Mouse (Mus musculus): Measurements from ENCODE around the gene Olfr1512. TPM values are rescaled to one million over a fixed set of nuclear protein-coding genes. Genes with fewer than 3 reads are reported as not detected.
"Not testable (repeated sequence)": the region's sequence is repeated elsewhere in the genome, so short reads cannot be mapped to it uniquely, and the experiment has no call there.

The Olfr1512 gene
- not detected in 2 replicates for polyA plus RNA-seq (2014; fragmentation: Nextera tagmentation; extraction: Ambion mirVana)

- H3K27ac ChIP-seq (ENCODE audit: low read depth, low read length), result no peak within 1 kb of the TSS
- DNase-seq (ENCODE audit: low spot score) (no peak), ATAC-seq (ENCODE audit: insufficient read depth, low FRiP score, low TSS enrichment) (no peak)
- no peak within 1 kb of the TSS for H3K4me3 ChIP-seq (ENCODE audit: low read depth, low read length)
- no peaks in the 10 kb centered on the region for H3K4me1 ChIP-seq (ENCODE audit: control insufficient read depth, insufficient read depth, low read length)
- no peak within 1 kb of the TSS for H3K9ac ChIP-seq (ENCODE audit: low read length)
- no peak within 1 kb of the TSS for H3K4me2 ChIP-seq (ENCODE audit: low read depth)
- H3K9me3 ChIP-seq (ENCODE audit: control insufficient read depth, low read length), result no peaks in the 10 kb centered on the region
- WGBS, result 78% methylated on average over 2 of the region's 2 CpGs
- no peaks in the 10 kb centered on the region for H3K27me3 ChIP-seq (ENCODE audit: control insufficient read depth, insufficient read depth, low read length)
- H3K36me3 ChIP-seq (ENCODE audit: control insufficient read depth, insufficient read depth, low read length), result no peaks in the 10 kb centered on the region
Observed at GRCm38 (mm10) chr14:52379068-52379467, at the start of gene Olfr1512. Gene Olfr1512 (minus strand): TSS chr14:52379168.

DNA sequence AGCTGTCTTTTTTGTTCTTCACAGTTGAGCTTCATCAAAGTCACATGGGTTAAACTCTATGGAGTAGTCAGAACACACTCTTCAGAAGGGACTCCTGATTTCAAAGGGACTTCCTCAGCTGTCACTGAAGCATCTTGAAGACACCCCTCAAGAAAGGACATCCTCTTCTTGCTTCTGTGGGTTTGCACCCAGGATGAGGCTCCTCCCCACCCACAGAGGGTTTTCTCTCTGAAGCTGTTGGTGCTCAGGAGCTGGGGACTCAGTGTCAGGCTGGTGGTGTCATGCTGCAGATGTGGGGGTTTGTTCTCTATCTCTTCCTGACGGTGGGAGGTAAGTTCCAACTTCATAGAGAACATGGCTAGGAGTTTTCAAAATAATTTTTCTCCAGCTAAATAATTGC lies 48.7 kb upstream of the Olfr1512 start:
- Histone ChIP-seq H3K4me2 (ENCODE audit: low read depth) (no peak overlapping the region), H3K4me1 (ENCODE audit: control insufficient read depth, insufficient read depth, low read length) (no peaks in the 10 kb centered on the region), H3K27ac (ENCODE audit: low read depth, low read length) (no peak overlapping the region), H3K9me3 (ENCODE audit: control insufficient read depth, low read length) (no peaks in the 10 kb centered on the region), H3K9ac (ENCODE audit: low read length) (no peak overlapping the region), H3K36me3 (ENCODE audit: control insufficient read depth, insufficient read depth, low read length) (no peaks in the 10 kb centered on the region), H3K4me3 (ENCODE audit: low read depth, low read length) (no peak overlapping the region), H3K27me3 (ENCODE audit: control insufficient read depth, insufficient read depth, low read length) (no peaks in the 10 kb centered on the region)
- DNase-seq (ENCODE audit: low spot score) (no peak), ATAC-seq (ENCODE audit: insufficient read depth, low FRiP score, low TSS enrichment) (no peak)
- WGBS, result 97% methylated on average over 1 of the region's 1 CpGs

GRCm38 (mm10) chr14:52414273-52414672 lies 35.3 kb upstream of the Olfr1512 start, which contains the start of gene Olfr1510:
Gene Olfr1510 (minus strand): TSS chr14:52414373.
- no peak for DNase-seq (ENCODE audit: low spot score)
- 90% methylated on average over 3 of the region's 3 CpGs for WGBS
- no peaks in the 10 kb centered on the region for H3K27me3 ChIP-seq (ENCODE audit: control insufficient read depth, insufficient read depth, low read length)
- H3K9me3 ChIP-seq (ENCODE audit: control insufficient read depth, low read length), result no peaks in the 10 kb centered on the region
- H3K4me3 ChIP-seq (ENCODE audit: low read depth, low read length), result no peak within 1 kb of the TSS
- no peak for ATAC-seq (ENCODE audit: insufficient read depth, low FRiP score, low TSS enrichment)
- no peak within 1 kb of the TSS for H3K9ac ChIP-seq (ENCODE audit: low read length)
- no peak within 1 kb of the TSS for H3K4me2 ChIP-seq (ENCODE audit: low read depth)
- H3K27ac ChIP-seq (ENCODE audit: low read depth, low read length), result no peak within 1 kb of the TSS
- no peaks in the 10 kb centered on the region for H3K4me1 ChIP-seq (ENCODE audit: control insufficient read depth, insufficient read depth, low read length)
- no peaks in the 10 kb centered on the region for H3K36me3 ChIP-seq (ENCODE audit: control insufficient read depth, insufficient read depth, low read length)

- H3K4me1 ChIP-seq (ENCODE audit: control insufficient read depth, insufficient read depth, low read length); H3K9me3 ChIP-seq (ENCODE audit: control insufficient read depth, low read length); ATAC-seq (ENCODE audit: insufficient read depth, low FRiP score, low TSS enrichment); H3K4me3 ChIP-seq (ENCODE audit: low read depth, low read length); H3K27me3 ChIP-seq (ENCODE audit: control insufficient read depth, insufficient read depth, low read length); H3K27ac ChIP-seq (ENCODE audit: low read depth, low read length); H3K36me3 ChIP-seq (ENCODE audit: control insufficient read depth, insufficient read depth, low read length); H3K4me2 ChIP-seq (ENCODE audit: low read depth); H3K9ac ChIP-seq (ENCODE audit: low read length); DNase-seq (ENCODE audit: low spot score): not testable (repeated sequence)
- WGBS, result 85% methylated on average over 7 of the region's 10 CpGs
Observed at GRCm38 (mm10) chr14:52410142-52410919, 31.4 kb upstream of the Olfr1512 start.

DNA sequence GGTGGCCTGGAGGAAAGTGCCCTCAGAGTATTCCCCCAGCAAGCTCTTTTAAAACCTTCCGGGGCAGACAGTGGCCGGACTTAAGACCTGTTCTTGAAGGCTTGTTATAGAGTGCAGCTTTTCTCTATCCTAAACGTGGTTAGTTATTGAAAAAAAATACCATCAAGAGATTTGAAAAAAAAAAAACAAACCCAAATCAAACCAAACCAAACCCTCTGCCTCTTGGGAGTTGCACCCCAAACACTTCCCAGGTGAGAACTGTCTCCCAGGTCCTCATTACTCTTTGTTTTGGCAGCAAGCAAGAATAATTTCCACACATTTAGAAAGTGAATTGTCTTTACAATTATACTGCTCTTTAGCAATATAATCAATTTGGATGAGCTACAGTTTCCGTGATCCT lies 18.3 kb upstream of the Olfr1512 start, which contains the start of gene Olfr1511:
Olfr1511 (minus strand) TSS at position 101 of the 400 bp plus-strand sequence.
- H3K4me1 ChIP-seq (ENCODE audit: control insufficient read depth, insufficient read depth, low read length), result no peaks in the 10 kb centered on the region
- no peak within 1 kb of the TSS for H3K9ac ChIP-seq (ENCODE audit: low read length)
- H3K9me3 ChIP-seq (ENCODE audit: control insufficient read depth, low read length), result no peaks in the 10 kb centered on the region
- H3K4me3 ChIP-seq (ENCODE audit: low read depth, low read length), result no peak within 1 kb of the TSS
- H3K4me2 ChIP-seq (ENCODE audit: low read depth), result no peak within 1 kb of the TSS
- no peak within 1 kb of the TSS for H3K27ac ChIP-seq (ENCODE audit: low read depth, low read length)
- H3K36me3 ChIP-seq (ENCODE audit: control insufficient read depth, insufficient read depth, low read length), result no peaks in the 10 kb centered on the region
- no peak for DNase-seq (ENCODE audit: low spot score)
- no peaks in the 10 kb centered on the region for H3K27me3 ChIP-seq (ENCODE audit: control insufficient read depth, insufficient read depth, low read length)
- 86% methylated on average over 4 of the region's 4 CpGs for WGBS
- ATAC-seq (ENCODE audit: insufficient read depth, low FRiP score, low TSS enrichment), result no peak

DNA sequence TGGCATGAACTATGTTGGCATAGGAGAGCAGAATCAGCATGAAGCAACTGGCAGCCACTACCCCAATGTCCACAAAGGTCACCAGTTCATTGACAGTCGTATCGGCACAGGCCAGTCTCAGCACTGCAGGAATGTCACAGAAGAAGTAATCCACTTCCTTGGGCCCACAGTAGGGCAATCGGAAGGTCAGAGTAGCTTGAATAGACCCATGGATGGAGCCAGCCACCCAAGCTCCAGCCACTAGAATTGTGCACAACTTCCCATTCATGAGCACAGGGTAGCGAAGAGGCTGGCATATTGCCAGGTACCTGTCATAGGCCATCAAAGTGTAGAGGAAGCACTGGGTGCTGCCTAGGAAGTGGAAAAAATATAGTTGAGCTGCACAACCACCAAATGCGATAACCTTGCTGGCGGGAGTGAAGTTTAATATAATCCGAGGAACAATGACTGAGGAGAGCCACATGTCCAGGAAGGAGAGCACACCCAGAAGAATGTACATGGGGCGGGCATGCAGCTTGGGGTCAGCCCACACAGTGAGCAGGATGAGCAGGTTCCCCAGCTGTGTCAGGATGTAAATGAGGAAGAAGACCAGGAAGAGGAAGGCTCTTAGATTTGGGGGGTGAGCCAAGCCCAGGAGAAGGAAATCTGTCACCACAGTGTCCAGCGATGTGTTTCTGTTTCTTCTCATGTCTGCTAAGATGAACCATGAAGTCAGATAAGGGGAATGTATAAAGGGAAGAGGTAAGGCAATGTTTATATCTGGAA lies 11.3 kb upstream of the Olfr1512 start:
- not testable (repeated sequence) for H3K27ac ChIP-seq (ENCODE audit: low read depth, low read length); H3K9ac ChIP-seq (ENCODE audit: low read length); H3K36me3 ChIP-seq (ENCODE audit: control insufficient read depth, insufficient read depth, low read length); H3K27me3 ChIP-seq (ENCODE audit: control insufficient read depth, insufficient read depth, low read length); H3K9me3 ChIP-seq (ENCODE audit: control insufficient read depth, low read length); H3K4me2 ChIP-seq (ENCODE audit: low read depth); H3K4me3 ChIP-seq (ENCODE audit: low read depth, low read length); DNase-seq (ENCODE audit: low spot score); H3K4me1 ChIP-seq (ENCODE audit: control insufficient read depth, insufficient read depth, low read length); ATAC-seq (ENCODE audit: insufficient read depth, low FRiP score, low TSS enrichment)
- 90% methylated on average over 9 of the region's 9 CpGs for WGBS

DNA sequence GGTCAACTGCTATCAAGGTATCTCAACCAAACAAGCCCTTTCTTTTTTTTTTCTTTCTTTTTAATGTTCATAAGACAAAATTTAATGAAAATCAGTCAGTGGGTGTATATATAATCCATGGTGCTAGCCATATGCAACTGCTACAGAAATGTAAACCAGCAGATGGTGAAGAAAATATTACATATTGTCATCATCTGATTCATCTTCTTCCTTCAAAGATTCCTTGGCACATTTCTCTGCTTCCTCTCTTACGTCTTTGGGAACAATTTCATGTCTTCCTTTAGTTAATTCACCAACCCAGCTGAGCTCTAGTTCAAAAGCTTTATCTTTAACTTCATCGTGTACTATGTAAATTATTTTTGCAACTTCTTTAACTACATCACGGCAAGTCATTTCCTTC lies 10.2 kb downstream of the Olfr1512 start:
- 88% methylated on average over 3 of the region's 3 CpGs for WGBS
- DNase-seq (ENCODE audit: low spot score) (no peak), ATAC-seq (ENCODE audit: insufficient read depth, low FRiP score, low TSS enrichment) (no peak)
- Histone ChIP-seq H3K9me3 (ENCODE audit: control insufficient read depth, low read length) (no peaks in the 10 kb centered on the region), H3K4me1 (ENCODE audit: control insufficient read depth, insufficient read depth, low read length) (no peaks in the 10 kb centered on the region), H3K9ac (ENCODE audit: low read length) (no peak overlapping the region), H3K27me3 (ENCODE audit: control insufficient read depth, insufficient read depth, low read length) (no peaks in the 10 kb centered on the region), H3K27ac (ENCODE audit: low read depth, low read length) (no peak overlapping the region), H3K4me3 (ENCODE audit: low read depth, low read length) (no peak overlapping the region), H3K4me2 (ENCODE audit: low read depth) (no peak overlapping the region), H3K36me3 (ENCODE audit: control insufficient read depth, insufficient read depth, low read length) (no peaks in the 10 kb centered on the region)

DNA sequence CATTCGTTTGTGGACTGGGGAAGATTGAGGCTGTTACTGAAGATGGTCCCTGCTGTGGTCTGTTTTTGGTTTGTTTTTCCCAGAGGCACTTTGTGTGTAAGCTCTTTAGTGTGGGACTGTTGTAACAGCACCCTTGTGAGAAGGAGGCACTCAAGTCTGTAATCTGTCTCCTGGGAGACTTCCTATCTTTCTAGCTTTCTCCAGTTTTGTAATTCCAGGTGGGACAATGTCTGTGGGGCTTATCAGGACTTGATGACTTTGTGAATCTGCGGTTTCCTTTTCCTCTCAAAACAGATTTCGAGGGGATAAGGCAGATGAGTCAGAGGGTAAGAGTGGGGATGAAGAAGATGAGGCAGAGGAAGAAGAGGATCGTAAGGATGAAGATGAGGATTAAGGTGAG lies 22.7 kb downstream of the Olfr1512 start, which contains the start of gene Olfr1513:
Olfr1513 (minus strand) TSS at position 101 of the 400 bp plus-strand sequence.
- 82% methylated on average over 4 of the region's 4 CpGs for WGBS
- H3K9me3 ChIP-seq (ENCODE audit: control insufficient read depth, low read length), result no peaks in the 10 kb centered on the region
- no peak for DNase-seq (ENCODE audit: low spot score)

More for the DNA sequence above, 22.7 kb downstream of the Olfr1512 start, which contains the start of gene Olfr1513:
- Histone ChIP-seq H3K4me1 (ENCODE audit: control insufficient read depth, insufficient read depth, low read length) (no peaks in the 10 kb centered on the region), H3K4me2 (ENCODE audit: low read depth) (no peak within 1 kb of the TSS), H3K36me3 (ENCODE audit: control insufficient read depth, insufficient read depth, low read length) (no peaks in the 10 kb centered on the region), H3K9ac (ENCODE audit: low read length) (no peak within 1 kb of the TSS), H3K27ac (ENCODE audit: low read depth, low read length) (no peak within 1 kb of the TSS), H3K4me3 (ENCODE audit: low read depth, low read length) (no peak within 1 kb of the TSS), H3K27me3 (ENCODE audit: control insufficient read depth, insufficient read depth, low read length) (no peaks in the 10 kb centered on the region)
- ATAC-seq (ENCODE audit: insufficient read depth, low FRiP score, low TSS enrichment), result no peak
